Mouse (Mus musculus): ENCODE data around the gene D630003M21Rik.

DNA sequence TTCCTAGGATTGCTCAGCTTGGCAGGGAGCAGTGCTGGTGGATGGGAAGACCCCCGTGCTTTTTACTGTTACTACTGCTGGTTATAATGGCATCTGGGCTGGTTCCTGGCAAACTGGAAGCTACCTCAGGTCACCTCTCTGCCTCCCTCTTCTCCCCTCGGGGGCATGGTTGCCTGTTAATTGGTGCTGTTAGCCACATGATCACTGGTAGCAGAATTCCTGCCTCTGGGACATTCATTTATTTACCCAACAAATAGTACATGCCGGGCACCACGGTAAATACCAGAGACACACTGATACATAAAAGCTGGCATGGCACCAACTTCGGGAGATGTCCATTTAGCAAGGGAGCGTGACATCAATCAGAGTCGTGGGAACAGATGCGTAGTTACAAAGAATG lies 30.5 kb upstream of the D630003M21Rik start:
- no peak for TF ChIP-seq CTCF (IDR thresholded peaks at IDR 0.05; ENCODE audit: low read depth, low read length)
- TF ChIP-seq POLR2A (IDR thresholded peaks at IDR 0.05; ENCODE audit: borderline replicate concordance, low read depth, low read length), result no peak

Measured in bone marrow macrophage, adult 2 months (primary cell).